Mouse (Mus musculus): Measurements from ENCODE around the gene 2610028H24Rik.

2610028H24Rik gene

DNA sequence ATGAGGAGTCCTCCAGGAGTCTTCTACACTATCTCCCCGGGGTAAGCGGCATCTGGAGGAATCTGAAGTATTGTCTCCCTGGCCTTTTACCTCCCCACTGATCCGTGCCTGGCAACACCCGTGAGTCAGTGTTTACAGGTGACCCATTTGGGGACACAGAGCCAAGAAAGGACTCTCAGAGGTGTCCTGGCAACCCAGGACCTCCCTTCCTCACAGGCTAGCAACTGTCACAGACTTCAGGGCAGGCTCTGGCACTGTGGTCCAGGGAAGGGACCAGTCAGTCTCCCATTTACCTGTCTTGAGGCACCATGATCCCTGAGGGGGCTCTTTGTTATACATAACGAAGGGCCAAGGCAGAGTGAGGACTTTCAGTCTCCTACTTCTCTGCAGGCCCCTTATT lies at the start of gene 2610028H24Rik:
2610028H24Rik (plus strand) TSS at position 231 of the 400 bp plus-strand sequence.
- DNase-seq (ENCODE audit: low read depth in 1 of 2, low spot score in 2 of 2), result no peak

DNA sequence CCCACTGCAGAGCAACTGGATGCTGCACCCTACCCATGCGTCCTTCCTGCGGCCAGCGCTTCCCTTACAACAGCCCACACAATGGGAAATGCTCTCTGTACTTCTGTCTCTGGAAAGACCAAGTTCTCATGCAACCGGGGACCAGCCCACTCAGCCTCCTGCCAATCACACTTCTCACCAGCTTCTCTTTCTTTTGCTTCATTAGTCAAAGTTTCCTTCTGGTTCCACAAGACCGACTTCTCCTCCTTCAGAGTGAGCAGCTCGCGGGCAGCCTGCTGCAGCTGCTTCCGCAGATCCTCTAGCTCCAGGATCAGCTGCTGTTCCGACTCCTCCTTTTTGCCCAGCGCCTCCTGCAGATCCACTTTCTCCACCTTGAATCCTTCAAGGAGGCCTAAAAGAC lies 40.4 kb upstream of the 2610028H24Rik start:
- DNase-seq (ENCODE audit: low read depth in 1 of 2, low spot score in 2 of 2), result no peak

DNA sequence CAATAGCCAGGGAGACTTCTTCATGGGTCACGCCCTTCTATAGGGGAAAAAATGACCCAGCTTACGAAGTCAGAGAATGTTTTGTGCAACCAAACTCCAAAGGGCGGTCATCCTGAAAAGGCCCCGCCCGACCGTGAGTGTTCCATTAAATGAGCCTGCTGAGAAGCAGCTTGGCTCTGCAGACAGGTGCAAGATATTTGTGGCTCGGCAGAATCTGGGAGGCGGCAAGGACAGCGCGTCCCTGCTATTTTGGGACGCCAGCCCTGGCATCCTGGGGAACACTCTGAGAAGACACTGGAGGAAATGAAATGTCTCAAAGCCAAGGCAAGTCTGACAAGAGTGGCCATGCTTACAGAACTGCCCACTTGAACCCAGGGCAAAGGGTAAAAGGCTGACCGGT lies 32.1 kb upstream of the 2610028H24Rik start:
- DNase-seq (ENCODE audit: low read depth in 1 of 2, low spot score in 2 of 2), result no peak

DNA sequence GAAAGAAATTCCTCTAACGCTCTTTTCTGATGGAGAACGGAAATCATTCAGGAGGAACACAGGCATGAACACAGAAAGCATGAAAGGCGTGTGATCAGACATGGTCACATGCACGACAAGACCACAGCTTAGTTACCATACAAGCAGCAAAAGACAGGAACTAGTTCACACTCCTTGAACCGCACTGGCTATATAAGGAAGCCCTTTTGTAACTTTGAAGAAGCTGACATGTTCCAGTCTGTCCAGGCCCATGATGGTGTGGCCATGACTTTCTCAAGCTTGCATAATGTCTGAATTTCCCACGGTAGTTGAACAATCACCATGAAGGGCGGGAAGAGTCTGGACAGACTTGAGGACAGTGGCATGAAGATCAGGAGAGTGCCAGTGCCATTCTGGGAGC lies 23.2 kb upstream of the 2610028H24Rik start:
- DNase-seq (ENCODE audit: low read depth in 1 of 2, low spot score in 2 of 2), result no peak

DNA sequence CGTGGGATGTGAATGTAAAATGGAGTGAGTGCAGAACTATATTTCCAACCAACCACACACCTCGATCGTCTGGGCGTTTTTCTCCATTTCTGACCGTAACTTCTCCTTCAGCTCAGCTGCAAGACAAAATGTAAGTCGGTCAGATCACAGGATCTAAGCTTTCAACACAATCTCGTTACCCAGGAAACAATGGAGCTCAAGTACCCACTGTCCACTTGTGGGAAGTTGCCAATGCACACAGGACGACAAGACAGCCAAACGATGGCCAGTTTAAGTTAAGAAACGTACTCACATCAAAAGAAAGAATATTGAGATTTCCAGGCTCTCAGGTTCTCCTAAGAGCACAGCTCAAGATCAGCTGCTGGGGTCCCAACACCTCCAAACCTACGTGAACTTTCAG lies 15.0 kb upstream of the 2610028H24Rik start:
- no peak for DNase-seq (ENCODE audit: low read depth in 1 of 2, low spot score in 2 of 2)

DNA sequence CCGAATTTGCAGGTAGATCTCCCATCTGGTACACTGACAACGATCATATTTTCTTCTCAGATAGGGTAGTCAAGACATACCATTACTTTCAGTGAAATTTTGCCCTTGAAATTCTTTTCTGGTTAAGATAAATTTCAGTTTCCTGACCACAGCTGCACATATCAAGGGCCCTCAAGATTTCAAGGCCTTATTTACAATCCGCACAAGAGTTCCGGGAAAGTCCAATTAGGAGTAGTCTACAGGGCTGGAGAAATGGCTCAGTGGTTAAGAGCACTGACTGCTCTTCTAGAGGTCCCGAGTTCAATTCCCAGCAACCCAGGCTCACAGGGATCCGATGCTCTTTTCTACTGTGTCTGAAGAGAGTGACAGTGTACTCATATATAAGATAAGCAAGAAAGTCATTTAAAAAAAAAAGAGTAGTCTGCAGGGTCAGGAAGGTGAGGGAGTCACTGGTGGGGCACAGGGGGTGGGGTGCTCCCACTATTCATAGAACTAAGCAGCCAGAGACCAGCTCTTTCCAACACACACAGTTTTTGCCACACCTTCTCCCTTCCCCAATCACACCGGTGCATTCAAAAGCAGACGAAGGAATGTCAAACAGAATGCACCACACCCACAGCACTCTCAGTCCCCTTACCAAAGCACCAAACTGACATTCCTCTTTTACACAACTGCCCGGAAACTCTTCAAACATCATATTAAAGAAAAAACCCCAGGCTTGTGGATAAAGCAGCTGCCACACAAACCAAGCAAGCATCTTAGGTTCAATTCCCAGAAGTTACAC lies 9.6 kb upstream of the 2610028H24Rik start:
- no peak for DNase-seq (ENCODE audit: low read depth in 1 of 2, low spot score in 2 of 2)

DNA sequence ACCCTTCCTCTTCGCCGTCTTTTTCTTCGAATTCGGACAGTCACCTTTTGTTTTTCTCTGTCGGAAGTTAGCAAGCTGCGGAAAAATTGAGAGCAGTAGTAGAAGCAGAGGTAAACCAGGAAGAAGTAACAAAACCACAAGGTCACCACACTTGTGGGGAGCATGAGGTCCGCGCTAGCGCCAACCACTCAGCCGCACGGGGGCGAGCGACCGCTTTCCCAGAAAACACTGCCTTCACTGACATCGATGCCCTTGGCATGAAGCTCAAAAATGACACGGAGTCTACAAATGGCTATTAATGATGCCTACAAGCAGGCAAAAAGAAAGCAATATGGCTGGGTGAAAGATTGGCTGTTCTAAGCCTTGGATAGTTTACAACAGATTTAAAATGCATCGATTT lies 8.6 kb upstream of the 2610028H24Rik start, which contains the start of gene AC141477.1:
AC141477.1 (minus strand) TSS at position 164 of the 400 bp plus-strand sequence.
- DNase-seq (ENCODE audit: low read depth in 1 of 2, low spot score in 2 of 2), result no peak

DNA sequence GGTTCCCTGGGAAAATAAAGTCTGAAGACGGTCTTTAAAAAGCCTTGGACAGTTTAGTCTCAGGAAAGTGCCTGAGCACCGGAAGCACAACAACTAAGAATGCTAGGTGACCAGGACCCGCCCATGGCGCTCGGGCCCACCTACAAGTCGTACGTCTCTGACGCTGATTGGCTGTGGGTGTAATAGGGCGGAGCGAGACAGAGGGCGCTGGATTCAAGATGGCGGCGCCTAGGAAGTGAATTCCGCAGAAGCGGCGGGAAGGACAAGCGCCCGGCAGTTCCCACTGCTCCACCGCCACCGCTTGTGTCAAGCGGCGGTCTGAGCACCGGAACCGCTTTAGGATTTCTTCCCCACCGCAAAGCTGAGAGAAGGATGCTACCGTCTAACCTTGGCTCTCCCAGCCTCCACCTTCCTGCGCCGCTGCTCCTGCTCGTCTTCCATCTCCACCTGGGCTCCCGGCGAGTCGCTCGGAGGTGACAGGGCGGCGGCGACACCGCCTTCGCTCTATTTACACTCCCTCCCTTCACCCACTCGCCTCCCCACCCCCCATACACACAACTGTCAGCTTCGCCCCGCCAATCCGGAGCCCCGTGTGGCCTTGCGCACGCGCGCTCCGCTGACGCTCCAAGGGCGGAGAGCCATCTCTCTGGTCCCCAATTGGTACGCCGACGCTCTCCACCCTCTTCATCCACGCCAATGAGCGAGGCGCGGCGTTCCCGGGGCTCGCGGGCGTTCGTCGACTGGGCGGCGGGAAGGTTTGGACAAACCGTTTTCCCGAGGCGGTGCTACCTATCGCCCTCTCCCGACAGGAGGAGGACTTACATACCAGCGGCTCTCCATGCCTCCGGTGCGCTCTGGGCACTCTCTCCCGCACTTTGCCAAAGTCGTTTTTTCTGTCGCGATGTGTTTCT lies 6.4 kb upstream of the 2610028H24Rik start, which contains the start of gene Pcnt:
Pcnt (minus strand) TSS at position 609 of the 911 bp plus-strand sequence.
- DNase-seq (ENCODE audit: low read depth in 1 of 2, low spot score in 2 of 2), result peak; percentile 92

DNA sequence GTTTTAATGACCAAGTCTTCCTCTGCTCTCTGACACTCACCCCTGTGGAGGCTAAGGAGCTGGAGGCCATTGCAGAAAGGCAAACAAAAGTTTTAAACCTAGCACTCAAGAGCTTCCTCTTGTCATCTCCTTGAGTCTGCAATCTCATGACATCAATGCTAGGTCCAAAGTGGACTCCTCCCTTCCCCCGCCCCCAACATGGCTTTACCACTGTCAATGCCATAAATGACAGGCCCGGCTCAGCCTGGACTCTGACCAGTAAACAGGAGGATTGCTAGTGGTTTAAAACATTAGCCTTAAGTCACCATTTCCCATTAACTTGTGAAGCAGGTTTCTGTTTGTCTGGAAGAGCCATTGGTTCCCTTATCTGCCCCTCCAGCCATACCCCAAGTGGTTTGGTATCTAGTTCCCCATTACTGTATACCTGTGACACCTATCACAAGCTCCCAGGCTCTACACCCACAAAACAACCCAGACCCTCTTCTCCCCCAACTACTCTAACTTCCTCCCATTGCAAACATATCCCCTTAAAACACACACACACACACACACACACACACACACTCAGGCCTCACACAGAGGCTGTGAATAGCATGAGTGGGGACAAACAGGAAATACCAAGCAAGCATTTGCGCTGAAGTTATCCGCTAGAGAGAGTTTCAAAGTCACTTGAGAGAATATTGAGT lies 2.7 kb upstream of the 2610028H24Rik start:
- no peak for DNase-seq (ENCODE audit: low read depth in 1 of 2, low spot score in 2 of 2)

DNA sequence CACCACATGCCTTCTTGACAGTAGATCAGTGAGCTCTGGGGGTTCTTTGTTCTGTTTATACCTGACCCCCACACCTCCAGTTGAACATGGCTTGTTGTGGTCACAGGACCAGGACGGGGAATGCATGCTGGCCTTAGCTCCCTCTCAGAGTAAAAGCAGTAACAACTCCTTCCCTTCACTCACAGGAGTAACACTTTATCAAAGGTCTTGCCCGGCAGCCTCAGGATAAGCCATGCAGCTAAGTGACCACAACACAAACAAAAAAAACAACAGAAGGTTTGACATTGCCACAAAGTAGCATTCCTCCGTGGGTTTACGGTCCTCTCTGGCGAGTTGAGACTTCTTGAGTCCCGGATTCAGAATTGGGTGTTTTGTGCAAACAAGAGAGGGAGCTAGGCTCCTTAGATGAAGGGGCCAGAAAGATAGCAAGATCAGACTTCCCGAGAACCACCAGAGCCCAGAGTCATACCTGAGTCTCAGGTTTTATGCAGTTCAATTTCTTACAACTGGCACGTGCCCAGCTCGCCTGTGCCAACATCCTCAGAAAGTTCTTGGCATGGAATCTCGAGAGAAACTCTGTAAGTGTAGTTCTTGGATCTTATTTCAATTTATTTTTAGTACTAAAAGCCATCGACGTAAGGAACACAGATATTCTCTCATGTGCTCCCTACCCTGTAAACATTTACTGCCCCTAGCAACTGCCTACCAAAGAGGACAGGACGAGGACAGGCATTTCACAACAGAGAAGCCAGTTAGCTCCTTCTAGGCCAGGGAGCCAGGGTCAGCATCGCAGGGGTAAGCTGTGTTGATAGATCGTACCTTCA lies 1.3 kb upstream of the 2610028H24Rik start:
- no peak for DNase-seq (ENCODE audit: low read depth in 1 of 2, low spot score in 2 of 2)

DNA sequence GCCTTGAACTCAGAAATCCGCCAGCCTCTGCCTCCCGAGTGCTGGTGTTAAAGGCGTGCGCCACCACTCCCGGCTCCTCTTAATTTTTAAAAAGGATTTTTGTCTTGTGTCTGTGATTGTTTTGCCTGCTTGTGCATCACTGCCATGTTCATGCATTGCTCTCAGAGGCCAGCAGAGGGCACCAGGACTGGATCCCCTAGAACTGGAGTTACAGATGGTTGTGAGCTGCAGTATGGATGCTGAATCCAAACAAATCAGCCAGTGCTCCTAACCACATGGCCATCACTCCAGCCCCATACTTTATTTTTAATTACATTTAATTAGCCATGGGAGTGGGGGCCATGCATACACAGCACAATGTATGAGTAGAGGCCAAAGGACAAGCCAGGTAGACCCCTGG lies 6.4 kb downstream of the 2610028H24Rik start:
- DNase-seq (ENCODE audit: low read depth in 1 of 2, low spot score in 2 of 2), result peak in 1 of 2 experiments; percentile 9

DNA sequence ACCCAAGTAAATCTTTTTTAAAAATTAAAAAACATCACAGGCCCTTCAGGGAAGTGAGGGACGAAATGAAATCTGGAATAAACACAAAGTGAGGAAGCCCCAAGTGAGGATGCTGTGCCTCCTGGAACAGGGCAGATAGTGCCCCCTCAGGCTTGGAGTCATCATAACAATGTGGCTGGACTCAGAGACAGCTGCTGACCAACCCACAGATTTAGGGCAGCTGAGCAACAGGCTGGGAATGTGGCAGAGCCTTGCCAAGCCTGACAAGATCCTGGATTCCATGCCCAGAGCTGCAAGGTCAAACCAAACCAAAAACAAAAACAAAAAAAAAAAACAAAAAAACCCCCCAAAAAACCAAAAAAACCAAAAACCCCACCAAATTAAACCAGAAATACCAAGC lies 12.4 kb downstream of the 2610028H24Rik start:
- no peak for DNase-seq (ENCODE audit: low read depth in 1 of 2, low spot score in 2 of 2)

DNA sequence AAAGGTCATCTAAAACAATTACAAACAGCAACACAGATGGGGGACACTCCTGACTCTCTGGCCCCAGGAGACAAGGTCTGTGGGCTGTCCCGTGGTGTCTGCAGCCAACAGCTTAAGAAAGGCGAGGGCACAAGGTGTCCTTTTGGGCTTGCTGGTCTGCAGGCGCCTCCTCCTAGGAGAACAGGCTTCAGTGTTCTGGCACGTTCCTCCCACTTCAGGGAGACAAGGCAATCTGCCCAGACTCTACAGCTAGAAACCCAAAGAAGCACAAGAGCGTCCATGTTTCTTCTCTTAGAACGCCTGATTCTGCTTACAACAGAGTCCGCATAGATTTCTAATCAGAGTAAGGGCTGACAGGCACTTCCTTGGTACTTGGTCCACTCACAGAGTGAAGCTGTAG lies 13.4 kb downstream of the 2610028H24Rik start:
- DNase-seq (ENCODE audit: low read depth in 1 of 2, low spot score in 2 of 2), result no peak

DNA sequence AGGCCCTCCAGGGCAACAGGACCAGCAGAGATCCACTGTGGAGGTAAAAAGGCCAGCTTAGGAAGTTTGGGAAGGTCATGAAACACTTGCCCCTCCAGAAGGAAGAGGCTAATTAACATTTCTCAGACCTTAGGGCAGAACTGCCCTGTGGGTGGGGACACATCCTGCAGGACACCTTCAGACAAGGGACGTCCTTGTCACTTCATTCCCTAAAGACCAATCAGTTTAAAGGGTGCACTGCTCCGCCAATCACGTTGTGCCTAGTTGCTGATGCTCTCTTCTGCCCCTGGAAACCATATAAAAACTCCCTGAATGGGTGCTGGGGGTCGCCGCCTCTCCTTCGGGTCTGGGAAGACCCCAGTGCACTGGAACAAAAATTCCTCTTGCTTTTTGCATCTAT lies 13.8 kb downstream of the 2610028H24Rik start:
- DNase-seq (ENCODE audit: low read depth in 1 of 2, low spot score in 2 of 2), result no peak

DNA sequence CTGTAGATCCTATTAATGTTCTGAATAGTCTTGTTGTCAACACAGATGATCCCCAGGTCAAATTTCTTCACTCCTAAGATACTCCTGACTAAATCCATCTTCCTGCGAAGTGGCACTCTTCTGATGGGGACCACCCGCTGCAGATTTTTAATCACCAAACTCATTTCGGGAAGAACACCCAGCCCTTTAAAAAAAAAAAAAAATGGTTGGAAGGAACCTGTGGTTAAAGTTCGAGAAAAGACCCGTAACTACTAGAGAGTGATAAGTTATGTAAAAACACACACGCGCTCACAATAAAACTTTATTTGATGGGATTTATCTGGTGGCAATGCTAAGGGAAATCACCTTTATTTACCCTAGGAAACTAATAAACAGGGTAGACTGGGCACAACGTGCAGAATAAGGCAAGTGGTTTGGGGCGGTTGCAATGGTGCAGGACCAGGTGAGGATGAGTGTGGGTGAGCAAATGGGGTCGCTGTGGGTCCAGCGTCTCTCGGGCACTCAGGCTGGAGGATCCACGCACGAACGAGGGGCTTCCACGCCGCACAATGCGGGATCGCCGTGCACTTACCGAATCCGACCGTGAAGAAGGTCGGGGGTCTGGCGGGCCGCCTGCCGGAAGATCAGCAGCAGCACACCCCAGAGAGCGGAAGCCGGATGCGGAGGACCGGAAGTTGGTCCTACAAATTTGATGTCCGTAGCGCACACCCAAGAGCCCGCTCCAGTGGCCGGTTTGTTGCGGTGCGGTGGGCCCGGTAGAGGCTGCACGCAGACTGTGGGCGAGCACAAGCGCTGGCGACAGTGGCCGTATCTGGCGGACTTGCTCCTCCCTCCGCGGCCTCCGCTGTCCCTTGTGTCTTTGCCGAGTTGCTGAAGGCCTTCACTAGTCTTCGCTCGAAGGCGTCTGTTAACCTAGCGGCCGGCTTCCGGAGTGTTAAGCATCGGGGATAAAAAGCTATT lies 19.6 kb downstream of the 2610028H24Rik start, which contains the start of the genes Mcm3ap and Ybey:
Mcm3ap (plus strand) TSS at position 725 of the 960 bp plus-strand sequence.
Ybey (minus strand) TSS at position 912 of the 960 bp plus-strand sequence.
- peak; percentile 60 to 82 for DNase-seq (ENCODE audit: low read depth in 1 of 2, low spot score in 2 of 2)

DNA sequence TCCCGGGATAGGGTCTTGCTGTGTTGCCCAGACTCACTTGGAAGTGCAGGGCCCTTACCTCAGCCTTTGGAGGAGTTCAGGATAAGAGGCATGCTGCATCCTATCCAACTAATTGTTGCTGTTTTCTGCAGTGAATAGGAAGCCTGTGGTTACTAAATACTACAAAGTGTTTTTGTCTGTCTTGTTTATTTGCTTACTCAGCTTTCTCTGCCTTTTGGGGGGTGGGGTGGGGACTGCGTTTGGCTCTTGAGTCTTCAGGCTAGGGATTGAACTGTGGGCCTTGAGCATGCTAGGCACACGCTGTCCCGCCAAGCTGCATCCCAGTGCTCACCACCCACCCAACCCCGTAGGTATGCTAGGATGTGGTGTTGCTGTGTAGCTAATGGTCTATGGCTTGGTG lies 24.9 kb downstream of the 2610028H24Rik start:
- DNase-seq (ENCODE audit: low read depth in 1 of 2, low spot score in 2 of 2), result no peak

DNA sequence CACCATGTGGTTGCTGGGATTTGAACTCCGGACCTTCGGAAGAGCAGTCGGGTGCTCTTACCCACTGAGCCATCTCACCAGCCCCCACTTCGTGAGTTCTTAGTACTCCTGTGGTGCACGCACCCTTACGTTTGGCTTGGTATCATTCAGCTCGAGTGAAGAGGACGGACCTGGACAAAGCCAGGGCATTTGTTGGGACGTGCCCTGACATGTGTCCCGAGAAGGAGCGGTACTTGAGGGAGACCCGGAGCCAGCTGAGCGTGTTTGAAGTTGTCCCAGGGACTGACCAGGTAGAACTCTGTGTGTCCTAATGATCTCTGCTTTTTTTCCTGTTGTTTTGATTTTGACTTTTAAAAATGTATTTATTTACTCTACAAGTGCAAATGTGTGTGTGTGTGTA lies 32.0 kb downstream of the 2610028H24Rik start:
- no peak for DNase-seq (ENCODE audit: low read depth in 1 of 2, low spot score in 2 of 2)

DNA sequence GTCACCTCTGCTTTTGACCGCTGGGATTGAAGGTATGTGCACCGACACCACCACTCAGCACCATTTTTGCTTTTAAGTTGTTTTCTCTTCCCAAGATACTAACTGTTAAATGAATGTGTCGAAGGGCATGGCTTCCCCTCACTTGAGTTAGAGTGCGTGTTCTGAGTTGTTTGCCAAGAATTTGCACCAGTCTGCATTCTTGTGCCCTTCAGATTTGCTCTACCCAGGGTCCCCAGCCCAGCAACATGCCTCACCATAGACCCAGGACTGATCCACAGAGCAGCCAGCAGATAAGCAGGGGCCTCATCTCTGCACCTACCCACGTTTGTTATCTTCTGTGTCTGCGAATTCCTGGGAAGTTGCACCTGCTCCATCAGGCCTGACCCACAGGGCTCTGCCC lies 32.6 kb downstream of the 2610028H24Rik start:
- DNase-seq (ENCODE audit: low read depth in 1 of 2, low spot score in 2 of 2), result no peak

DNA sequence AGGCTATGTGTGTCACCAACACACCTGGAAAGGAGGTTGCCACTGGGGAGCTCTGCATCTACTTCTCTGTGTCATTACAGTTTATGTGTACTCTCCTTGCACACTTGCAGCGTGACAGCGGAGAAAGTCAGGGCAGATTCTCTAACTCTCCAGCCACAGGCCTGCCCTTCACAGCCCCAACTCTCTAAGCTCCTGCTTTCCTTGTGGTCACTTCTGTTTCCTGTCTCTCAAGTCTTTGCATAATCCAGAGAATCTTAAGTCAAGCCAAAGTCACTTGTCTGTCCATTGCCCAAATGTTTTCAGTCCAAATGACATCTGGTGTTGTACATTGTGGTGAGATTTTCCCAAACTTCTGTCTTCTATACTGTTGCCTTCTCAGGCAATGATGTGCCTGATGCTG lies 37.4 kb downstream of the 2610028H24Rik start:
- no peak for DNase-seq (ENCODE audit: low read depth in 1 of 2, low spot score in 2 of 2)
